Mouse (Mus musculus) hindbrain, postnatal 0 days (tissue): ENCODE results near the gene Hdac4. TPM values are rescaled to one million over a fixed set of nuclear protein-coding genes. Genes with fewer than 3 reads are reported as not detected.

Experiments used
- ATAC-seq: fragments of 200-750 bp; cut with Nextera tagmentation; 2 replicates; pipeline ENCODE4 v1.8.0; 2017; ENCODE audit warnings: mild to moderate bottlenecking, moderate TSS enrichment, moderate library complexity
- DNase-seq: peaks from one replicate; pipeline ENCODE4 v3.0.0-alpha.2; 2015; ENCODE audit warnings: low spot score
- H3K27ac ChIP-seq: fragments of 300-500 bp; sonication (generic); 2 replicates; pipeline ENCODE4 v1.5.1; 2014; ENCODE audit warnings: mild to moderate bottlenecking
- H3K27me3 ChIP-seq: fragments of 300-500 bp; sonication (generic); 2 replicates; pipeline ENCODE4 v1.6.1; 2014; ENCODE audit warnings: low read length, mixed read lengths; ENCODE audit not compliant: insufficient read depth
- H3K36me3 ChIP-seq: fragments of 300-500 bp; sonication (generic); 2 replicates; pipeline ENCODE4 v1.6.1; 2014; ENCODE audit warnings: low read length, mixed read lengths; ENCODE audit not compliant: insufficient read depth
- H3K4me1 ChIP-seq: fragments of 300-500 bp; sonication (generic); 2 replicates; pipeline ENCODE4 v1.6.1; 2014; ENCODE audit warnings: antibody characterized with exemption, low read length, mixed read lengths; ENCODE audit not compliant: insufficient read depth
- H3K4me2 ChIP-seq: fragments of 300-500 bp; sonication (generic); 2 replicates; pipeline ENCODE4 v1.6.1; 2014; ENCODE audit warnings: low read depth, mild to moderate bottlenecking, low read length, moderate library complexity, mixed read lengths
- H3K4me3 ChIP-seq: fragments of 300-500 bp; sonication (generic); 2 replicates; pipeline ENCODE4 v1.5.1; 2014; ENCODE audit warnings: low read length
- H3K9ac ChIP-seq: fragments of 300-500 bp; sonication (generic); replicated peaks from 2 replicates; pipeline ENCODE4 v1.6.1; 2014; ENCODE audit warnings: mild to moderate bottlenecking, low read length, moderate library complexity, mixed read lengths
- H3K9me3 ChIP-seq: fragments of 300-500 bp; sonication (generic); 2 replicates; pipeline ENCODE4 v1.6.1; 2016; ENCODE audit warnings: low read length, mixed read lengths
- CTCF ChIP-seq: IDR thresholded peaks from 2 replicates; pipeline ENCODE4 v1.5.1; 2016; ENCODE audit warnings: antibody characterized with exemption, control low read depth, low read depth
- WGBS: fragments of 180-500 bp; shearing (Covaris S2); extraction: QIAGEN DNeasy Blood & Tissue Kit; methylation state at CpG from one replicate; pipeline ENCODE4 v1.1.7; 2014; 5-methylcytosine and 5-hydroxymethylcytosine counted together
- polyA plus RNA-seq: library from polyadenylated mRNA; unstranded; fragments of >200 nt; fragmentation: Nextera tagmentation; extraction: Ambion mirVana; gene quantifications from 2 replicates; pipeline ENCODE4 v1.2.1, GENCODE M21; 2015
- total RNA-seq: library from RNA; depleted of rRNA; stranded (reverse); fragments of >200 nt; gene quantifications from 2 replicates; pipeline ENCODE4 v1.2.3, GENCODE M21; 2014

Hdac4 gene
- total and polyA plus RNA-seq, 2 experiments from 2014 or later = 20.2 to 67.9 TPM

- no peak for TF ChIP-seq CTCF
- peaks cover 65% of the 10 kb centered on the region for H3K36me3 ChIP-seq
- H3K4me3 ChIP-seq = no peak overlapping the region
- no peak overlapping the region for H3K27ac ChIP-seq
- DNase-seq (no peak), ATAC-seq (no peak)
- no peaks in the 10 kb centered on the region for H3K9me3 ChIP-seq
- WGBS = 94% methylated on average over 6 of the region's 6 CpGs
- H3K27me3 ChIP-seq = no peaks in the 10 kb centered on the region
- H3K4me2 ChIP-seq = no peak overlapping the region
- no peak overlapping the region for H3K9ac ChIP-seq
- H3K4me1 ChIP-seq = no peaks in the 10 kb centered on the region
Observed at GRCm38 (mm10) chr1:91952912-91953311, 242.6 kb downstream of the Hdac4 start.

GRCm38 (mm10) chr1:91947441-91947840, 248.1 kb downstream of the Hdac4 start:
- DNase-seq = no peak
- H3K4me2 ChIP-seq = no peak overlapping the region
- H3K4me1 ChIP-seq = no peaks in the 10 kb centered on the region
- no peaks in the 10 kb centered on the region for H3K27me3 ChIP-seq
- WGBS = 94% methylated on average over 7 of the region's 7 CpGs
- H3K9me3 ChIP-seq = no peaks in the 10 kb centered on the region
- H3K36me3 ChIP-seq = peaks cover 55% of the 10 kb centered on the region
- H3K4me3 ChIP-seq = no peak overlapping the region
- H3K27ac ChIP-seq = no peak overlapping the region
- no peak for TF ChIP-seq CTCF
- no peak overlapping the region for H3K9ac ChIP-seq
- ATAC-seq = no peak

GRCm38 (mm10) chr1:91942583-91942982, 252.9 kb downstream of the Hdac4 start:
- no peaks in the 10 kb centered on the region for H3K9me3 ChIP-seq
- ATAC-seq = no peak
- H3K4me3 ChIP-seq = no peak overlapping the region
- no peak for TF ChIP-seq CTCF
- no peaks in the 10 kb centered on the region for H3K4me1 ChIP-seq
- no peak for DNase-seq
- no peaks in the 10 kb centered on the region for H3K27me3 ChIP-seq
- 88% methylated on average over 2 of the region's 2 CpGs for WGBS
- no peak overlapping the region for H3K27ac ChIP-seq
- H3K9ac ChIP-seq = no peak overlapping the region
- no peak overlapping the region for H3K4me2 ChIP-seq
- H3K36me3 ChIP-seq = peaks cover 31% of the 10 kb centered on the region

GRCm38 (mm10) chr1:91942031-91942430, 253.5 kb downstream of the Hdac4 start:
- H3K9ac ChIP-seq = no peak overlapping the region
- no peak overlapping the region for H3K4me3 ChIP-seq
- H3K27me3 ChIP-seq = no peaks in the 10 kb centered on the region
- WGBS = 58% methylated on average over 3 of the region's 3 CpGs
- no peak overlapping the region for H3K4me2 ChIP-seq
- H3K4me1 ChIP-seq = no peaks in the 10 kb centered on the region
- no peak for ATAC-seq
- H3K36me3 ChIP-seq = peaks cover 25% of the 10 kb centered on the region
- H3K9me3 ChIP-seq = no peaks in the 10 kb centered on the region
- H3K27ac ChIP-seq = no peak overlapping the region
- peak; percentile 30 for TF ChIP-seq CTCF
- peak; percentile 14 for DNase-seq

- Histone ChIP-seq H3K27me3 (no peaks in the 10 kb centered on the region), H3K4me1 (no peaks in the 10 kb centered on the region), H3K4me3 (no peak overlapping the region), H3K9ac (no peak overlapping the region), H3K9me3 (no peaks in the 10 kb centered on the region), H3K36me3 (peaks cover 16% of the 10 kb centered on the region), H3K4me2 (no peak overlapping the region), H3K27ac (no peak overlapping the region)
- WGBS = 100% methylated on average over 1 of the region's 1 CpGs
- ATAC-seq (no peak), DNase-seq (no peak)
- TF ChIP-seq CTCF = no peak
Observed at GRCm38 (mm10) chr1:91941094-91941493, 254.4 kb downstream of the Hdac4 start.

GRCm38 (mm10) chr1:91935171-91935570, 260.3 kb downstream of the Hdac4 start:
- no peak for DNase-seq
- no peak overlapping the region for H3K9ac ChIP-seq
- H3K36me3 ChIP-seq = peaks cover 7% of the 10 kb centered on the region; the same call in 1 of the 2 replicates
- no peak overlapping the region for H3K4me3 ChIP-seq
- H3K27me3 ChIP-seq = no peaks in the 10 kb centered on the region
- no peaks in the 10 kb centered on the region for H3K9me3 ChIP-seq
- no peak for TF ChIP-seq CTCF
- no peak overlapping the region for H3K4me2 ChIP-seq
- no peak overlapping the region for H3K27ac ChIP-seq
- no peaks in the 10 kb centered on the region for H3K4me1 ChIP-seq
- no peak for ATAC-seq
- WGBS = 84% methylated on average over 3 of the region's 3 CpGs

GRCm38 (mm10) chr1:91933681-91934080, 261.8 kb downstream of the Hdac4 start:
- Histone ChIP-seq H3K9me3 (no peaks in the 10 kb centered on the region), H3K4me3 (no peak overlapping the region), H3K27ac (no peak overlapping the region), H3K9ac (no peak overlapping the region), H3K36me3 (peaks cover 16% of the 10 kb centered on the region; the same call in 1 of the 2 replicates), H3K27me3 (no peaks in the 10 kb centered on the region), H3K4me2 (no peak overlapping the region), H3K4me1 (no peaks in the 10 kb centered on the region)
- no peak for DNase-seq
- ATAC-seq = no peak
- 84% methylated on average over 8 of the region's 8 CpGs for whole genome bisulfite sequencing
- no peak for TF ChIP-seq CTCF
